Mouse (Mus musculus) retina, postnatal 7 days (tissue): ENCODE results near the gene Ackr3.
A peak's percentile ranks its signal among the peaks of the same experiment; 100 is the strongest.

Experiments
- DNase-seq: peaks from one replicate; pipeline ENCODE4 v3.0.0-alpha.2; 2012; ENCODE audit warnings: low read depth, low spot score

The Ackr3 gene

DNA sequence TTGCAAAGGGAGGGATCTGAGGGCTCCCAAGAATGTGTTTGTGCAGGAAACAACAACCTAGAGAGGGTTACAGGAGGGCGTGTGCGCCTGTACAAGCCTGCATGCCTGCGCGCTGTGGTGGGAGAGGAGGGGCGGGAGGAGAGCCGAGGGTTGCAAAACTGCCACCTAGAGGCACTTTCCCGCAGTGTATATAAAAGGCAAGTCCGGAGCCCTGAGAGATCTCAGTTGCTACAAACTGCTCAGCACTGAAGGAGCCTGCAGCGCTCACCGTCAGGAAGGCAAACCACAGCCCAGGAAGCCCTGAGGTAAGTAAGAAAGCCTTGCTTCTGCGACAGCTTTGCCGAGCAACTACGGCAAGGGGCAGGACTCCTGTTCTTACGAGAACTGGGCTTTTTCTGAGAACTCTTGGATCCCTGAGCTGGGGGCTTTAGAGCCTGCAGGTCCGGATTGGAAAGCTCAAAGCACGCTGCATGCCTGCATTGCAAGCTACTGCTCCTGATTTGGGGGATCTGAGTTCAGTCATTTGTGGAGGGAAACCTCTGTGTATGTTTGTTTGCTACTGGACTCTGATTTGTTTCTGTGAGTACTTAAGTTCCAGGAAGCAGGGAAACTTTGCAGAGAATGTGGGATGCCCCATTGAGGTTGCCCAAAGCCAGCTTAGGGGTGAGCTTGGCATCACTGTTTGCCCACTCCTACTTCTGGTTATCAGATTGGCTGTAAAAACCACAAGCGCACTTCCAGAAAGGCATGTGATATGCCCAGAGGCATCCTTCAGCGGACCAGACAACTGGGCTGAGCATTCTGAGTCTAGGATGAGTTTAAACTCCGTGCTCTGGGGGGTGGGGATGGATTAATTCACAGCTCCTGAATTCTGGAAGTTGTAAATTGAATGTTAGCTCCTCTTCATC, at the start of gene Ackr3:
Gene Ackr3, plus strand, starts transcription at position 198 of the 908 bp plus-strand sequence.
- DNase-seq: peak; percentile 47

DNA sequence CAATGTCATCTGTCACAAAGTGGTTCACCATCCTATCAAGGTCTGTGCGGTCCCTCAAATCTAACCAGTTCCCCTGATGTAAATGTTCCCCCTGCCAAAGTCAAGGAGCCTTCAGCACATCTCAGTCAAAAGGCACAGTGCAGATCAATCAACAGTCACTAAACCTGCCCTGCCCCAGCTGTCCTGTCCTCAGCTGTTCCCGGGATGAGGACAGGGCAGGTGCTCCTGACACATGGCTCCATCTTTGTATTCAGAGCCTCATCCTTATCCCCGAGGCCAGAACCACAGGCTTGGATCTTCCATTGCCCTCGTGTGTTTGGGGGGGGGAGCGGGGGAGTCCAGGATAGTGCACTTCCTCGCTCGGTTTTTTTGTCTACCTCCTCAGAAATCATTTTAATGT, 47.2 kb upstream of the Ackr3 start:
- no peak for DNase-seq

- no peak for DNase-seq
These were observed 43.9 kb upstream of the Ackr3 start for GRCm38 (mm10) chr1:90159927-90160326.

DNA sequence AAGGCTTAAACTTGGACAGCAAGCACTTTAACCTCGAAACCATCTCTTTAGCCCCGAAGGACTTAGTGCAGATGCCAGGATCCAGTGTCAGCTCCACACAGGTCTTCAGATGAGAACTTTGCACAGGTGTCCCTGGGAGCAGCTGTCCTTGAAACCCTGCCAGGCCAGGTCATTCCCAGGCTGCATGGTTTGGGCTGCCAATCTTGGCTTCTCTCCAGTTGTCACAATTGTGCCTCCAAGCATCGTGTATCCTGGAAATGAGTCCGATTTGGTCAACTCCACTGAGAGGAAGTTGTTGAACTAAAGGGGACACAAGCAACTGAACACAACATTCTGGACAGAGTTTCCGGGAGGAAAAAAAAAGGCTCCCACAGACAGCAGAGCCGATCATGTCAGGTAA, 42.2 kb upstream of the Ackr3 start:
- DNase-seq: no peak

GRCm38 (mm10) chr1:90162379-90162857, 41.4 kb upstream of the Ackr3 start:
- no peak for DNase-seq

GRCm38 (mm10) chr1:90163161-90163560, 40.6 kb upstream of the Ackr3 start:
- DNase-seq: no peak

DNA sequence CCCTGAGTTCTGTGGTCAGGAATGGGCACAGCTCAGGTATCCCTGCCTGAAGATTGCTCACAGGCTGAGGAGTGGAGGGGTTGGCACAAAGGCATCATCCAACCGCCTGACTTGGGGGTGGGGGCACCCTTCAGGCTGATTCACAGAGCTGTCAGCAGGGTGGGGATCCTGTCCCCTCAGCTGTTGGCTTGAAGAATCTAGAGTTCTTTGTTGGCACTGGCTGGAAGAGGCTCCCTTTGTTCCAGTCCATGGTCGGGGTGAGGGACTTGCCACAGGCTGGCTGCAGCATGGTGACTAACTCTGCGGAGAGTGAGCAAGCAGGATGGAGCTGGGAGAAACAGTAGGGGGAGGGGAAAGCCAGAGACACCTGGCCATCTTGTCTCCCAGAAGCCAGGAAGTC, 39.5 kb upstream of the Ackr3 start:
- no peak for DNase-seq

GRCm38 (mm10) chr1:90174338-90174737, 29.4 kb upstream of the Ackr3 start:
- no peak for DNase-seq

GRCm38 (mm10) chr1:90176223-90176622, 27.6 kb upstream of the Ackr3 start:
- no peak for DNase-seq

DNA sequence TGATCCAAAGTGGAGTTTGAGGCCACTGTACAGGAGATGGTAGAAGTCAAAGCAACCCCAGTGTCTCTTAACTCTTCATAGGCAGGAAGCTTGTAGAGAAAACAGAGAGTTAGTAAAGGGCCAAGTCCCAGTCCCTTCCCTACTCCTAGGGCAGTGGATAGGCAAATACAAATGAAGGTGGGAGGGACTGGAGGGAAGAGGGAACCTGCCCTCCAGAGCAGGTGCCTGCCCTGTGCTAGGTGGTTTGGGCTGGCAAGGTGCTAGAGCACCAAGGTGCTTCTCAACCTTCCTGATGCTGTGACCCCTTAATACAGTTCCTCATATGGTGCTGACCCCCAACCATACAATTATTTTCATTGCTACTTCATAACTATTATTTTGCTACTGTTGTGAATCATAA, 26.2 kb upstream of the Ackr3 start:
- no peak for DNase-seq

DNA sequence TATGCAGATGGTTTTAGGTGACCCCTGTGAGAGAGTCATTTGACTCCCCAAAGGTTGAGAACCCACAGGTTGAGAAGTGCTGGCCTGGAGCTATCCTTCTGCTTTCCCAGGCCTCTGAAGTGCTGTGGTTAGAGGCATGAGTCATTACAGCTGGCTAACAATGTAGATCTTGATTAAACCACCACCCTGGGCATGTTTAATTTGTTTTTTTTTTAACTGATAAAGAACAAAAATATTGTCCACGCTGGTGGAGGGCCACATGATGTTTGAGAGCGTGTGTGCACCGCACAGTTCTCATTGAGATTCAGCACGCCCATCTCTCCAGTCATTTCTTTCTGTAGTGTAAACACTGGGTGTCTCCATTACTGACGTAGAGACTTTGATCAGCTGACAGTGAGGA, 25.8 kb upstream of the Ackr3 start:
- DNase-seq: no peak

- DNase-seq: no peak
These were observed 23.3 kb upstream of the Ackr3 start for GRCm38 (mm10) chr1:90180479-90180878.

DNA sequence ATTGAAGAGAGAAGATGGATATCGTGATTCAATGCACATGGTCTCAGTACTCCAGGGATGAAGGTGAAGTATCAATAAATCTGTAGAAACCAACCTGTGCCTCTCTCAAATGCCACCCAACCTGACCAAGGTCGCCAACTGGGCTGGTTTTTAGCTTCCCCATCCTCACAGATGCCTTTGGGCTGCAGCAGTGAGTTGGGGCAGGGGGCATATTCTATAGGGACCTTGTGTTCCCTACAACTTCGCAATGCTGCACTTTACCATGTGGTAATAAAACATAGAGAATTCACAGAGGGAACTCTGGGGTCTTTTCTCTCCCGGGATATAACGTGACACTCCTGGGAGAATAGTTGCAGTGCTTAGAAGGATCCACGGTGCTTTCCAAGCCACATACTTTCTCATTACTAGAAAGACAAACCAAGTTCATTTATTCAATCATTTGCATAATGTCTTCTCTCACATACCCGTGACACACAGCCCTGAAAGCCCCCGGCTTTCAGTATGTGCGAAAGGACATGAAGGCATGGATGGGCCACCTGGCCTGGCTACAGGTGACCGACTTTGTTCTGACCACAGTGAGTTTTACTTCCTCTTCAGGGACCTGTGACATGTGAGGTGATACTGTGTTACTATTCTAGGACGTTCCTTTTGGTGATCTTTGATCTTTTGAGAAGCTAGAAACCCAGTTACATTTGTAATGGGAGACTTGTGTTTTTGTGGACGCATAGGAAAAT, 22.6 kb upstream of the Ackr3 start:
- DNase-seq: no peak

DNA sequence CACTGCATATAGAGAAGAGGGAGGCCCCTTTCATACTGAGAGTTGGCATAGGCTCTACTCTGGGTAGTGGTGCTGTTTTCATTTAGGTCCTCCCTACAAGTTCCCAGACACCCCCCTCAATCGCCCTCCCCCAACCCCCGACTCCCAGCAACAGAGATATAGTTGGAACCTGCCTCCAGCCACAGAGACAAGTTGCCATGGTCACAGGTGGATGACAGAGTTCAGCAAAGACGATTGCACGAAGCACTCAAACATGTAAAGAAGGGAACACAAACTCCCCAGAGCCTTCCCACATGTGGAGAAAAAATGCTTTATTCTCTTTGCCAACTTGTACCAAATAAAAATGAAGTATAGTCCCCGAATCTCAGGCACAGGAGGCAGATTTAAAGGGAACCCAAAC, 21.3 kb upstream of the Ackr3 start:
- no peak for DNase-seq

DNA sequence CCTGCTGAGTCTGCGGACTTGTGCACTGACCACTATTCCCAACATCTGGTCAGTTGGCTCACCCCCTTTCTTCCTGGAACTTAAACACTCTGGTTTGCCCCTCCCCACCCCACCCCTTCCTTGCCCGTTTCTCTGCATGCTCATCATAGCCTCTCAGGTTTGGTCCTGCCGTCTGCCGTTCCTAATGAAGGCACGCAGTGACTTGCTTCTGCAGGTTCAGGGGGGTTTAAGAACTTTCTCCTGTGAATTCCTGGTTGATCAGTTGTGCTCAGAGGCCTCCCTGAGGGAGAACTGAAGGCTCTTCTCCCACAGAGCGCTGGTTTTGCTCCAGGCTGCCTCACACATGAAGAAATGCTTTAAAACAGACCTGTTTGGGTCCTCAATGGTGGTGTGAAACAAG, 20.2 kb upstream of the Ackr3 start:
- DNase-seq: no peak

GRCm38 (mm10) chr1:90186173-90186572, 17.6 kb upstream of the Ackr3 start:
- DNase-seq: no peak

DNA sequence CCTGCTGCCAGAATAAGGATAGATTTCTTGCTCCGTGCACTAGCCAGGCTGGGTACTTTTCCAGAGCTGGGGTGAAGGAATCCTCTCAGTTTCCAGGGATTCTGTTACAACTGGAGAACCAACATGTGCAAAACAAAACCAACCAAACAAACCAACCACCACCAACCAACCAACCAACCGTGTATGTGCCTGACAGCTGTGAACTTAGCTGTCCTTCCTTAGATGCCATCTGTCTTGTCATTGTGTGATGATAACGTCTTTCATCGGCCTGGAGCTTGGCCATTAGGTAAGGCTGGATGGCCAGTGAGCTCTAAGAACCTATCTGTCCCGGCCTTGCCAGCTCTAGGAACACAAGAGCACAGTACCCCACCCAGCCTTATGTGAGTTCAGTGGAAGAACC, 16.9 kb upstream of the Ackr3 start:
- DNase-seq: no peak

DNA sequence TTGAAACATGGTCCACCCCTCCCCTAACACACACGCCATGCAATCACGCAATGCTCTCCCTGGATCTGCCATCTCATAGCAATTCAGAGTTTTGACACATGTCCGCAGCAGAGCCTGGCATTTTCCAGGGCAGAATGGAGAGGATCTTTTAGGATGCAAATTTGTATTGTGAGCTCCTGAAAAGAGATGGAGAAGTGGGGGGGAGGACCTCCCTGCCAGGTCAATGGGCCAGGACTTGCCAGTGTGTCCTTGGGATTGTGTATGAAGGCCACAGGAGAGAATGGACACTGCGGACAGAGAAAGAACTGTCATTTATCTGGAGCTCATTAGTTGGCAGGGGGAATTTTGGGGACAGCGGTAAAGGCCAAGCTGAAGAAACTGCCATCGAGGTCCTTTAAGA, 14.7 kb upstream of the Ackr3 start:
- DNase-seq: no peak

DNA sequence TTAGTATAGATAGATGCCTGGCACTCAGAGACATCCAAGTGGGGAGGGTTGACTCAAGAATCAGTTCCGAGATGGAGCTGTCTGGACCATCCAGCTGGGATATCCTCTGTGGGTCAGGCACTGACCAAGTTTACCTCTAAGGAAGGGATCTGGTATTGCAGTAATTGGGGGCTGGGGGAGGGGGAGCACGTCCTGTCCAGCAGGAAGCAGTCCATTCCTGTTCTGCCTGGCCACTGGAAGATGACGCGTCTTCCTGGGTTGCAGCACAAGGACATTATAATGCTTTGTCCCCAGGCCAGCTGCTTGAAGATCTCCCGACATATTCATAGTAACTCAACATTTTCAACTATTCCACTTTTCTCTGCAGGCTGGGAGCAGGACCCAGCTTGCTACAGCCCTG, 2.5 kb upstream of the Ackr3 start:
- DNase-seq: no peak

- DNase-seq: no peak
These were observed 2.1 kb upstream of the Ackr3 start for GRCm38 (mm10) chr1:90201655-90202054.

DNA sequence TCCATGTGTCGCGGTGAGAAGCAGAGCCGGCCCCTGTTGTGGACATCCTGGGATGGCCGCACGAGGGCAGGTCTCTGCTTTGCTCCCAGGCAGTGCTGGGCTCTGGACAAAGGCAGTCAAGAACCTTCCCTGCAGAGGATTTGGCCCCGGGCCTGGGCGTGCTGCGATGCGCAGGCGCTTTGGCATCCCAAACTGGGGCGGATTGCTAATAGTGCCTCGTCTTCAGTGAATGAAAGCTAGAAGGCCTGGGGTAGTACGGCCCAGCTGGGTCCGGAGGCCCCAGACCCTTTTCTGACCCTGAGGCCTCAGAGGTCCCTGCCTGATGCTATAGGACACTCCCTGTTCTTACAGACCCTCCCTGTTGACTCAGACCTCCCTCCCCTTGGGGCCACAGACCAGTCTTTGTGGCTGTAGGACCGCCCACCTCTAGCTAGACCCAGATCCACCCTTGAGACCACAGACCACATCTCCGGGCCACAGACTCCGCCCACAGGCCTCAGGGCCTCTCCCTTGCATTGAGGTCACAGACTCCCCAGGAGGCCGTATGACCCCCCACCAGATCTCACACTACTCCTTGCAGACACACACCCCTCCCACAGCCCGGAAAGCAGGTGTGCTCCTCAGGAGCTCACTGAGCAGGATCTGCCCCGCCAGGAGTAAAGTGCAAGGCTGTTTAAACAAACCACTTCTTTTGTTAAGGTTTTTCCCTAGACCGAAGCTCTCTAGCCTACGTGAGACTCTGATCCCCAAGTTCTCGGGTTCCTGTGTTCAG, 1.4 kb upstream of the Ackr3 start:
- peak; percentile 11 for DNase-seq

GRCm38 (mm10) chr1:90203341-90203740, 439 bp upstream of the Ackr3 start:
- DNase-seq: no peak
